Mouse (Mus musculus) testis, adult 2 months (tissue): ENCODE measurements around the gene Omg. TPM values are rescaled to one million over a fixed set of nuclear protein-coding genes. Genes with fewer than 3 reads are reported as not detected.

Experiments
- H3K27ac ChIP-seq: fragments of 200-500 bp; 2 replicates; pipeline ENCODE4 v1.5.1; 2012; ENCODE audit warnings: low read depth, low read length; ENCODE audit not compliant: control insufficient read depth, insufficient read depth
- H3K27me3 ChIP-seq: fragments of 200-500 bp; 2 replicates; pipeline ENCODE4 v1.6.1; 2012; ENCODE audit warnings: mild to moderate bottlenecking, low read length, moderate library complexity; ENCODE audit not compliant: control insufficient read depth, insufficient read depth
- H3K36me3 ChIP-seq: fragments of 200-500 bp; 2 replicates; pipeline ENCODE4 v1.6.1; 2012; ENCODE audit warnings: mild to moderate bottlenecking, low read length; ENCODE audit not compliant: control insufficient read depth, insufficient read depth
- H3K4me1 ChIP-seq: fragments of 200-500 bp; 2 replicates; pipeline ENCODE4 v1.6.1; 2012; ENCODE audit warnings: low read length; ENCODE audit not compliant: control insufficient read depth, insufficient read depth
- H3K4me3 ChIP-seq: fragments of 200-500 bp; 2 replicates; pipeline ENCODE4 v1.5.1; 2012; ENCODE audit warnings: low read depth, mild to moderate bottlenecking, low read length, moderate library complexity, mixed read lengths; ENCODE audit not compliant: control insufficient read depth
- CTCF ChIP-seq: fragments of 200-500 bp; IDR thresholded peaks from 2 replicates; pipeline ENCODE4 v1.5.1; 2012; ENCODE audit warnings: low read depth, mild to moderate bottlenecking, inconsistent platforms, low read length, moderate library complexity; ENCODE audit not compliant: control insufficient read depth, insufficient read depth, insufficient replicate concordance
- POLR2A ChIP-seq: fragments of 200-500 bp; IDR thresholded peaks from 2 replicates; pipeline ENCODE4 v1.6.1; 2012; ENCODE audit warnings: low read depth, mild to moderate bottlenecking, inconsistent platforms, low read length, moderate library complexity; ENCODE audit not compliant: control insufficient read depth
- polyA plus RNA-seq: library from polyadenylated mRNA; depleted of rRNA; stranded (reverse); fragments of >200 nt; gene quantifications from 2 replicates; pipeline ENCODE4 v1.2.3, GENCODE M21; 2012

Gene Omg
- polyA plus RNA-seq, 1 experiment, result not detected

DNA sequence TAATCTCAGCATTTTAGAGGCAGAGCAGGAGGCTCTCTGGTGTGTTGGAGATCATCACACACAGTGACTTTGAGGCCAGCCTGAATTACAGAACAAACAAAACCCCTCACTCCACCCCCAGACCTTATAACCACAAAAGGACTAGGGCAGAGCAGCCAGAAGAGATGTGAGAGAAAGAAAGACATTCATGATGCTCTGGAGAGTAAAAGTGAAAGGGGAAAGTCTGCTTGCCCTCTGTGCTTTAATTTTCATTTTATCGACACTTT is 20.4 kb upstream of the Omg start:
- Histone ChIP-seq H3K4me3 (no peak overlapping the region), H3K27me3 (no peaks in the 10 kb centered on the region), H3K36me3 (no peaks in the 10 kb centered on the region), H3K4me1 (no peaks in the 10 kb centered on the region), H3K27ac (no peak overlapping the region)
- TF ChIP-seq POLR2A (no peak), CTCF (no peak)

DNA sequence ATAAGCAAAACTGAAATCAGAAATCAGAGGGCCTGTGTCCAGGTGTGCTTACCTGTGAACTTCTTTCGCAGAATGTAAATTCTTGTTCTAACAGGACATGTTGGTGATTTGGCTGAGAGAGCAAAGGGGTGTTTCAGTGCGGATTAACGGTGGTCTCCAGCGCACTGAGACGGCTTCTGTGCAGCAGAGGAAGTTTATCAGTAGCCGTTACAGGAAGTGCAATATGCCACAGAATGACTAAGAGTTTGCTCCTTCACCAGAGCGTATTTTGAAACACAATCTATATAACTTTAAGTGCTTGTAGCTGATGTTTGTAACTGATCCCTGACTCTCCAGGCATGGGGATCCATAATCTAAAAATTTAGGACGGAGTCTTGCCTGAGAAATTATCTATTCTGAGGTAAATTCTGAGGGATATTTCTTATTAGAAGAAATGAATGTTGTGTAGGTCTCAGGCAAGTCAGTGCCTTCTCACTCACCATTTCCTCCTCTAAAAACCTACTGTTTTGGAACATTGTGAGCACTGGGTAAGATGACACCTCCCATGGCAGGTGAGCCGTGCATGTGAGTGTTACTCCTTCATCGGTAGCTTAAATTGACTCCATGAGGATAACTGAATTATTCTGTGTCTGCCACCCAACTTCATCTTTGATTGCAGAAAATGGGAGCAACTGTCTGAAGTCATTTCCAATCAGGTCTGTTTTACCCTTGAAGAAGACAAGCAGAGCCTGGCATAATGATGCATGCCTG is 19.9 kb upstream of the Omg start, which contains the start of gene Evi2b:
TSS of gene Evi2b (minus strand) at position 203 of the 750 bp plus-strand sequence.
- no peak for TF ChIP-seq POLR2A
- no peak for TF ChIP-seq CTCF
- no peak within 1 kb of the TSS for H3K4me3 ChIP-seq
- no peaks in the 10 kb centered on the region for H3K4me1 ChIP-seq
- H3K27me3 ChIP-seq, result no peaks in the 10 kb centered on the region
- no peak within 1 kb of the TSS for H3K27ac ChIP-seq
- H3K36me3 ChIP-seq, result no peaks in the 10 kb centered on the region

DNA sequence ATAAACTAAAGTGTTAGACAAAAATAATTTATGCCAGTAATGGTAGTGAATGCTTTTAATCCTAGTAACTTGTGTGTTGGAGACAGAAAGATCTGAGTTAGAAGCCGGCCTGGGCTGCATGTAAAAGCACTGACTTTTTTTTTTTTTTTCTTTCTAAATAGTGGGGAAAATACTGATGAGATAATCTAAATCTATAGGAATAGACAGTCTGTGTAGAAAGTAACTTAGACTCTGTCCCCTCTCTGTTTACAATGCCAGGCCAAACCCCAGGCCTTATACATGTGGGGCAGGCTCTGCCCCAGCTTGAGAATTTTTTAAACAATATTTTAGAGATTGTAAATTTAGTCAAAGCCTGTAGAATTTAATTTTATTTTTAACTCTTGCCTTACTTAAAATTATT is 19.1 kb upstream of the Omg start:
- no peaks in the 10 kb centered on the region for H3K36me3 ChIP-seq
- H3K27me3 ChIP-seq, result no peaks in the 10 kb centered on the region
- no peak for TF ChIP-seq CTCF
- no peak for TF ChIP-seq POLR2A
- no peaks in the 10 kb centered on the region for H3K4me1 ChIP-seq
- H3K27ac ChIP-seq, result no peak overlapping the region
- no peak overlapping the region for H3K4me3 ChIP-seq

DNA sequence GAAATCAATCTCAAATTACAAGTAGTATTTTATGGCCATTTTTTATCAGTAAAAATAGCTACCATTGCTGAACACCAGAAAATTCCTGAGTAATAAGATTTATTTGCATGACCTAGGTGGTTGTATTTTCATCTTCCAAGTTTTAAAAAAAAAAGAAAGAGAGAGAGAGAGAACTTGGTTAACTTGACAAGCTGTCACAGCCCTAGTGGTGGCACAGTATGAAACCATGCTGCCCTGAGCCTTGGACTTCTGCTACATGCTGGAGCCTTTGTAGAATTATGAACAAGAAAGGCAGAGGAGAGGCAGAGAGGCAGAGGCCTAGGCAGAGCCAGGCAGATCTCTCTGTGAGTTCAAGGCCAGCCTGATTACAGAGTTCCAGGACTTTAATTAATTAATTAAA is 18.0 kb upstream of the Omg start:
- H3K27me3 ChIP-seq, result no peaks in the 10 kb centered on the region
- H3K36me3 ChIP-seq, result no peaks in the 10 kb centered on the region
- no peak overlapping the region for H3K4me3 ChIP-seq
- TF ChIP-seq CTCF, result no peak
- TF ChIP-seq POLR2A, result no peak
- H3K4me1 ChIP-seq, result no peaks in the 10 kb centered on the region
- H3K27ac ChIP-seq, result no peak overlapping the region

DNA sequence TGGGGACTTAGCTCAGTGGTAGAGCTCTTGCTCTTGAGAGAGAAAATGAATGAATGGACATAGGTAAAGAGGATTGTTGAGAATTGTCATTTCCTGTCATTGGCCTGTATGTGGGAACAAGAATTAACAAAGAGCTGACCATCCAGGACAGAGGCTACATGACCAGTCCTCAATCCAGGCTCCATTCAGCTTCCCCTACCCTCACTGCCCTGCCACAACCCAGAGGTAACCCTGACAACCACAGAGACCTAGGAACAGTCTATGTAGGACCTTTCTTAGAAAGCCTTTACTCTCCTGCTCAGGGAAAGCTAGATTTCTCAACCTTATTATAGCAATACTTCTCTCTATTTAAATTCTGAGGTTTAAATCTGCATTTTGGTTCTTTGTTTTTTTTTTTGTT is 16.9 kb upstream of the Omg start:
- Histone ChIP-seq H3K4me3 (no peak overlapping the region), H3K36me3 (no peaks in the 10 kb centered on the region), H3K27ac (no peak overlapping the region), H3K4me1 (no peaks in the 10 kb centered on the region), H3K27me3 (no peaks in the 10 kb centered on the region)
- TF ChIP-seq CTCF, result no peak
- no peak for TF ChIP-seq POLR2A

- no peak overlapping the region for H3K4me3 ChIP-seq
- H3K4me1 ChIP-seq, result no peaks in the 10 kb centered on the region
- no peak overlapping the region for H3K27ac ChIP-seq
- no peak for TF ChIP-seq CTCF
- no peaks in the 10 kb centered on the region for H3K27me3 ChIP-seq
- no peaks in the 10 kb centered on the region for H3K36me3 ChIP-seq
Measured at GRCm38 (mm10) chr11:79519878-79520291, 16.0 kb upstream of the Omg start.

DNA sequence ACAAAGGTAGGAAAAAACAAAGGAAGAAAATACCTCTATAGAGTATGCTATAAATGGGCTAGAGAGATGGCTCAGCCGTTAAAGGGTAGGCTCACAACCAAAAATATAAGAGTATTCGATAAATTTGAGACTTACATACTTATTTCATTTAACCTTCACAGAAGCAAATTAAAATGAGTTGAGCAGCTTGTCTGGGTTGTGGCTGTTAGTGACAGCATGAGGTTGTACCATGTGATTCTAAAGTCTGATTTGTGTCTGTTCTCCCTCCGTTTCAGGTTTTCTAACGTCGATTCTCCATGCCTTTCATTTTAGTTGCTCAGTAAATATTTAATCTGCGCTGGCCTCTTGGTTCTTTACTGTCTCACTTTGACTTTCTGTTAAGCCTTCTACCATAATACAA is 15.4 kb upstream of the Omg start:
- no peak overlapping the region for H3K4me3 ChIP-seq
- H3K27ac ChIP-seq, result no peak overlapping the region
- H3K4me1 ChIP-seq, result no peaks in the 10 kb centered on the region
- no peaks in the 10 kb centered on the region for H3K27me3 ChIP-seq
- H3K36me3 ChIP-seq, result no peaks in the 10 kb centered on the region
- TF ChIP-seq CTCF (no peak), POLR2A (no peak)

DNA sequence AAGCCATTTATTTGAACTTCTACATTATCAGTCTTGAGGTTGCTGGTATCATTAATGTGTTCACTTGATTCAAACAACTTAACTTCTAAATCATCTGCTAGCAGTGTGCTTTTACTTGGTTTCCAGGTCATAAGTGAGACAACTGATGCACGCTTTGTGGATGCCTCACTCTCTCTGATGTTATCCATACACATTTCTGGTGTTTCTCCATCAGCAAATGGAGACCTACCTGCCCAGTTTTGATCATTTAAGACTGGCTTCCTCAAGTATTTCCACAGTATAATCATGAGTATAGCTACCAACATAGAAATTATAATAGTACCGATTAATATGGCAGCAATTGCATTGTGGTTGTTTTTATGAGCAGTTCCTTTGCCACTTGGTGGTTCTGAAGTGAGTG is 11.9 kb upstream of the Omg start:
- TF ChIP-seq CTCF (no peak), POLR2A (no peak)
- Histone ChIP-seq H3K36me3 (no peaks in the 10 kb centered on the region), H3K4me3 (no peak overlapping the region), H3K4me1 (no peaks in the 10 kb centered on the region), H3K27ac (no peak overlapping the region), H3K27me3 (no peaks in the 10 kb centered on the region)
